Mouse (Mus musculus) hindbrain, embryonic 12.5 days (tissue): Measurements from ENCODE around the gene Ebf1. TPM values are rescaled to one million over a fixed set of nuclear protein-coding genes. Genes with fewer than 3 reads are reported as not detected.
A peak's percentile ranks its signal among the peaks of the same experiment; 100 is the strongest.

Experiments used
- ATAC-seq: fragments of 200-750 bp; cut with Nextera tagmentation; 2 replicates; pipeline ENCODE4 v1.8.0; 2017; ENCODE audit warnings: moderate TSS enrichment; ENCODE audit not compliant: low FRiP score
- H3K27ac ChIP-seq: fragments of 300-500 bp; sonication (generic); 2 replicates; pipeline ENCODE4 v1.5.1; 2016; ENCODE audit warnings: mild to moderate bottlenecking
- H3K27me3 ChIP-seq: fragments of 300-500 bp; sonication (generic); 2 replicates; pipeline ENCODE4 v1.6.1; 2016; ENCODE audit warnings: mild to moderate bottlenecking
- H3K36me3 ChIP-seq: fragments of 300-500 bp; sonication (generic); 2 replicates; pipeline ENCODE4 v1.6.1; 2016; ENCODE audit warnings: mild to moderate bottlenecking
- H3K4me1 ChIP-seq: fragments of 300-500 bp; sonication (generic); 2 replicates; pipeline ENCODE4 v1.6.1; 2016
- H3K4me2 ChIP-seq: fragments of 300-500 bp; sonication (generic); replicated peaks from 2 replicates; pipeline ENCODE4 v1.6.1; 2016; ENCODE audit warnings: mild to moderate bottlenecking
- H3K4me3 ChIP-seq: fragments of 300-500 bp; sonication (generic); 2 replicates; pipeline ENCODE4 v1.5.1; 2016; ENCODE audit warnings: mild to moderate bottlenecking
- H3K9ac ChIP-seq: fragments of 300-500 bp; sonication (generic); 2 replicates; pipeline ENCODE4 v1.6.1; 2016; ENCODE audit warnings: mild to moderate bottlenecking, moderate library complexity
- H3K9me3 ChIP-seq: fragments of 300-500 bp; sonication (generic); replicated peaks from 2 replicates; pipeline ENCODE4 v1.6.1; 2016; ENCODE audit warnings: mild to moderate bottlenecking
- WGBS: fragments of 180-500 bp; shearing (Covaris S2); methylation state at CpG from one replicate; pipeline ENCODE4 v1.1.7; 2016; 5-methylcytosine and 5-hydroxymethylcytosine counted together
- polyA plus RNA-seq: library from polyadenylated mRNA; unstranded; fragments of >200 nt; fragmentation: Nextera tagmentation; extraction: Ambion mirVana; gene quantifications from 2 replicates; pipeline ENCODE4 v1.2.1, GENCODE M21; 2016

The Ebf1 gene
- polyA plus RNA-seq, 1 experiment from 2014 or later, result 111 TPM

DNA sequence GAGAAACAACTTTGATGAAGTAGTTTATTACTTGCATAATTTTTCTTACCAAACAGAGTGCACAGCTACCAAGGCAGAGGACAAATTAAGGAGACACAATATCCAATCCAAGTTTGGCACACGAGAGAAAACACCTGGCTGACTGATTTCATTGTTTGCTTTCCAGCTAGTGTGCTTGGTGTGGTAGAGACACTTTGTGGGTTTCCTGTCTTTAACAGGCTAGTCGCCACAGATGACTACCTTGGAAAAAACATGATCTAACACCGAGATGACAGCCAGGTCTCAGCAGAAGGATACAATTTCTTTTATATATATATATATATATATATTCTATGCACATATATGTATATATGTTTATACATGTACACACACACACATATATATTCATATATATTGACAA lies 332.0 kb downstream of the Ebf1 start:
- 79% methylated on average over 3 of the region's 3 CpGs for WGBS

DNA sequence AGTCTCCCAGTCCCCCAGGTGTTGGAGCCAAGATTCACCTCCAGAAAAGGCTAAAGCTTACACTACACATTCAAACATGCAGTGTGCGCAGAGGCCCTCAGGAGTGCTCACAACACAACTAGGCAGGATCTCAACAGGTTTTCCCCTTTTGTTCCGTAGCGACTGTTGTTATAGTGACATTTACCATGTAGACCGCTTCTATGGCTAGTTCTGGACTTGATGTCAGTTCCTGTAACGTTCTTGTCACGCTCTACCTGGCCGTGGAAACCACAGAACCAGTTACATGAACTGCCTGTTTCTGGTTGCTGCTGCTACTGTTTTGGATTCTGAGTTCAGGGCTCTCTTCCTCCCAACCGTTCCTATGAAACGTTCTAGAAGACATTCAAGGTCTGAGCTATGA lies 333.2 kb downstream of the Ebf1 start:
- Histone ChIP-seq H3K9me3 (no peaks in the 10 kb centered on the region), H3K4me2 (no peak overlapping the region), H3K36me3 (no peaks in the 10 kb centered on the region), H3K27ac (no peak overlapping the region), H3K9ac (no peak overlapping the region), H3K4me1 (0 out of 2 replicates have a peak, but pooled peaks cover 6% of the 10 kb centered on the region), H3K4me3 (no peak overlapping the region), H3K27me3 (no peaks in the 10 kb centered on the region)
- 94% methylated on average over 9 of the region's 9 CpGs for WGBS
- no peak for ATAC-seq

More for the DNA sequence above, 332.0 kb downstream of the Ebf1 start:
- no peak overlapping the region for H3K4me2 ChIP-seq
- 0 out of 2 replicates have a peak, but pooled peaks cover 4% of the 10 kb centered on the region for H3K4me1 ChIP-seq
- H3K4me3 ChIP-seq, result no peak overlapping the region
- no peaks in the 10 kb centered on the region for H3K27me3 ChIP-seq
- H3K9ac ChIP-seq, result no peak overlapping the region
- H3K9me3 ChIP-seq, result no peaks in the 10 kb centered on the region
- ATAC-seq, result no peak
- no peaks in the 10 kb centered on the region for H3K36me3 ChIP-seq
- no peak overlapping the region for H3K27ac ChIP-seq

DNA sequence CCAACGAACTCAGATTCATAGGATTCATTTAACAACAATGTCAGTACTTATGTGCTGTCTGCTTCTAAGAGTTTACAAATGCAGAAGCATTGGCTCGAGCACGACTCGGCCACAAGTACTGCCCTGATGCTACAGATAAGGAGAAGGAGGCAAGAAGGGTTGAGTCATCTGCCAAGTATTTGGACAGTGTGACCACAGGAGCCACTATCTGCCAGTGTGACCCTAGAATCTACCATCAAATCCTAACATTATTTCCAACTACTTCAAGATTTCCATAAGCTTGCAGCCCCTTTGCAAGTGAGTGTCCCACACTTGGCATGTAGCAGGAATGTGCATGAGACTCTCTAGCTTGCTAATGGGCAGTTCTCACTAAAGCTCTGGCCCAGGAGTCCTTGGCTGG lies 334.4 kb downstream of the Ebf1 start:
- WGBS, result 84% methylated on average over 4 of the region's 4 CpGs
- ATAC-seq, result no peak
- Histone ChIP-seq H3K27ac (no peak overlapping the region), H3K36me3 (no peaks in the 10 kb centered on the region), H3K4me3 (no peak overlapping the region), H3K4me2 (no peak overlapping the region), H3K4me1 (0 out of 2 replicates have a peak, but pooled peaks cover 6% of the 10 kb centered on the region), H3K27me3 (no peaks in the 10 kb centered on the region), H3K9ac (no peak overlapping the region), H3K9me3 (no peaks in the 10 kb centered on the region)

DNA sequence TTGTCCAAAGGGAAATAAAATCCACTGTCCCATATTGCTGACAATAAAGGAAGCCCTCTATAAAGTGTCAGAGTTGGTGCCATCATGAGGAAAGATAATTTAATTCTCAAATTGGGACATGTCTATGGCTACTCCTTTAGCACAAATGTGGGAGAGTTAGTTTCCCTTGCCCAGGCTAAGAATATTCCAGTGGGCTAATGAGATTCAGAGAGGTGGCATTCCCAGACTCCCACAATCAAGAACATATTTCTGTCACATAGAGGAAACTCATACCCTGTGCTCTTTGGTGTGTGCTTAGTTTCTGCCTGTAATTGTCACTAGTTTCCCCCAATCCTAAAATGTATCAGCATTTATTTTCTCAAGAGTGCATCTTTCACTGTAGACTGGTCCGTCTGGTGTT lies 336.2 kb downstream of the Ebf1 start:
- Histone ChIP-seq H3K4me2 (no peak overlapping the region), H3K9ac (no peak overlapping the region), H3K4me3 (no peak overlapping the region), H3K27ac (no peak overlapping the region; the same call in 1 of the 2 replicates), H3K4me1 (0 out of 2 replicates have a peak, but pooled peaks cover 9% of the 10 kb centered on the region), H3K36me3 (no peaks in the 10 kb centered on the region), H3K27me3 (no peaks in the 10 kb centered on the region), H3K9me3 (no peaks in the 10 kb centered on the region)
- ATAC-seq, result no peak
- WGBS, result 62% methylated on average over 1 of the region's 1 CpGs

DNA sequence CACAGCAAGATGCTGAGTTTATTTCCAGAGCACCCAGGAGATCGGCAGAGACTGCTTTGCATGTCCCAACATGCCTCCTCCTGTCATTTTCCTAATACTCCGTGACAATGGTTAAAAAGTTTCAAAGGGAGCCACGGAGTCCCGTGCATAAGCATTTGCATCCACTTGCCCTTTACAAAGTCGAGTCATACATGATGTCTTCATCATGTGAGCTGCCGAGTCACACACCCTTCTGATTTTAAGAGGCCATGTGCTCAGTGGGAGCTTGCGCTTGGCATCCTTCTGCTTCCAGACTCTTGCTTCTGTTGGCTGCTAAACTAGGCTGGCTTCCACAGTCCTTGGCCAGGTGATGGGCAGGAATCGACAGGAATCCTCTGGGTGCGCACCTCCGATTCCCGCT lies 336.7 kb downstream of the Ebf1 start:
- Histone ChIP-seq H3K4me2 (no peak overlapping the region), H3K27me3 (no peaks in the 10 kb centered on the region), H3K4me1 (0 out of 2 replicates have a peak, but pooled peaks cover 9% of the 10 kb centered on the region), H3K36me3 (no peaks in the 10 kb centered on the region), H3K9ac (no peak overlapping the region), H3K27ac (no peak overlapping the region; the same call in 1 of the 2 replicates), H3K9me3 (no peaks in the 10 kb centered on the region), H3K4me3 (no peak overlapping the region)
- ATAC-seq, result no peak
- 78% methylated on average over 11 of the region's 11 CpGs for WGBS

DNA sequence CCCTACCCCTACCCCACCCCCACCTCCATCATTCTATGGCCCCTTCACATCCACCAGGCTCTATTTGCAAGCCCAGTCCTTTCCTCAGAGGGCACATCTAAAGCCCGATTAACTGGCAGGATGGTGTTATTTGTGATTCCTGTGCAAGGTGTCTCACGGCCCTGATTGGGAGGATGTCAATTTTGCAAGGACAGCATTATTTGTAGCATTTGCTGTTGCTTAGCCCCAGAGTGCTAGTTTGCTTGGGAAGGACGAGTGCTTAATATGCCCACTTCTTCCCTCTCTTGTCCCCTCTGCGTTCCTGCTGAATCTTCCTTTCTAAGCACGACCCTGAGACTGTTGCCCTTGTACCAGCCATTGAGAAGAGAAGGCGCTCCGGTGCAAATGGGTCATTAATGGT lies 337.2 kb downstream of the Ebf1 start:
- ATAC-seq, result no peak
- Histone ChIP-seq H3K4me3 (no peak overlapping the region), H3K4me2 (no peak overlapping the region), H3K36me3 (no peaks in the 10 kb centered on the region), H3K27ac (no peak overlapping the region), H3K27me3 (no peaks in the 10 kb centered on the region), H3K4me1 (0 out of 2 replicates have a peak, but pooled peaks cover 9% of the 10 kb centered on the region), H3K9me3 (no peaks in the 10 kb centered on the region), H3K9ac (no peak overlapping the region)
- WGBS, result 80% methylated on average over 7 of the region's 7 CpGs

DNA sequence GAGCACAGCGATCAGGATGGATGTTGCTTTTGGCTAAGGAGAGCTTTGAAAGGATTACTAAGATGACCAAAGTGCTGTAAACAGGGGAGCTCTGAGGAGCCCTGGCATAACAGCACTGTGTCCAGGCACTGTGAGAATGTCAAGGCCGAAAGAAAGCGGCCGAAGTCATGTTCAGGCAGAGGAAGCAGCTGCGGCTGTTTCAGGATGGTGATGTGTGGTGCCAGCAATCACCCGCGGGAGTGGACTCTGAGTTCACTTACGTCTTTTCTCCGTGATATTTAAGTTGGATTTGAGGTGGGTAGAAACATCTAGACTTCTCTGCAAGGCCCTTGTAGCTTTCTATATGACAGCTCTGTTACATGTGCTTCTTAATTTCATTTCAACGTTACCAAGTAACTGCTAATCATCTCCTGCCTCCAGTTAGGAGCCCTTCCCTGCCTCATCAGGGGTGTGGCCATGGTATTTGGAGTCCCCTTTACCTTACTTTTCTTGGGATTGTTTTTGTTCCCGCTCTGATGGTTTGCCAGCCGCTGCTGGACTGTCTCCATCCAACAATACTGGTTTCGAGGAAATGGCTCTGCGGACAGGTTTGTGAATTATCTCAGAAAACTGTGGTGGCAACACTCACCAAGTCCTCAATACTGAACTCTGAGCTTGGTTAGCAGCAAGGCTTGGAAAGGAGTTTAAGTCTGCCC lies 345.8 kb downstream of the Ebf1 start:
- Histone ChIP-seq H3K4me2 (no peak overlapping the region), H3K4me3 (no peak overlapping the region), H3K36me3 (no peaks in the 10 kb centered on the region), H3K27me3 (no peaks in the 10 kb centered on the region), H3K4me1 (no peaks in the 10 kb centered on the region), H3K9ac (no peak overlapping the region), H3K27ac (no peak overlapping the region), H3K9me3 (no peaks in the 10 kb centered on the region)
- ATAC-seq, result no peak
- WGBS, result 84% methylated on average over 14 of the region's 14 CpGs

DNA sequence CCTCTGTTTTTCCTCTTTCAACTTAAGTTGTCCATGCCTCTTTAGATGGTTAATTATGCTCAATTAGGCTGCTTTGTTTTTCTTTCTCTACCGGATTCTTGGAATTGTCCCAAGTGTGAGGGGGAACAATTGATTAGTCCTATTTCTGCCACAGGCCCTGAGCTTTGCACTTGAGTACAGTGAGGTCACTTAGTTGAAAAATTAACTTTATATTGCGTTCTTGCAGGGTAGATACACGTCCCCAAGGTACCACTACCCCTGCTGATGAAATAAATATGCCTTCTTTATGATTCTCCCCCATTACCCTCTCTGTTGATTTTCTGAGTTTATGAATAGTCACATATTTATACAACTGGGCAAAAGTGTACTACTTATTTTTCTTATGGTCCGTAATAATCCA lies 351.9 kb downstream of the Ebf1 start:
- 72% methylated on average over 4 of the region's 4 CpGs for WGBS
- Histone ChIP-seq H3K4me3 (no peak overlapping the region), H3K27ac (no peak overlapping the region), H3K36me3 (no peaks in the 10 kb centered on the region), H3K9me3 (no peaks in the 10 kb centered on the region), H3K4me1 (no peaks in the 10 kb centered on the region), H3K9ac (no peak overlapping the region), H3K27me3 (no peaks in the 10 kb centered on the region), H3K4me2 (no peak overlapping the region)
- no peak for ATAC-seq

DNA sequence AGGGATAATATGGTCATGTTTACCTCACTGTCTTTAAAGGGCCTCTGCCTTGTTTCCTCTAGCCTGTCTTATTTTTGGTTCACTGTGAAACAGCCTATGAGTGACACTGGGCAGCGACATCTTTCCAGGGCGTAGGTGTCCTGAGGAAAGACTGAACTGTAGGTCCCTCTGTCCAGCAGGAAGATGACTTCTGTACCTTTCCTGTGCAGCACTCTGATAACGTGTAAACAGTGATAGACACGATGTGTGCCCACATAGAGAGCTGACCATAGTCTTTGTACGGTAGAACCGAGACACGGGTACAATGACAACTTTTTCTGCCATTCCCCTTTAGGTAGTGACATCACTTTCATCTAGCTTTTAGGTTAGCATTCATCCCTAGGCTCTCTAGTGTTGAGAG lies 357.2 kb downstream of the Ebf1 start:
- Histone ChIP-seq H3K4me2 (no peak overlapping the region), H3K4me3 (no peak overlapping the region), H3K27ac (no peak overlapping the region), H3K36me3 (no peaks in the 10 kb centered on the region), H3K9ac (no peak overlapping the region), H3K4me1 (peaks cover 35% of the 10 kb centered on the region), H3K9me3 (no peaks in the 10 kb centered on the region), H3K27me3 (no peaks in the 10 kb centered on the region)
- ATAC-seq, result no peak
- WGBS, result 92% methylated on average over 7 of the region's 7 CpGs

DNA sequence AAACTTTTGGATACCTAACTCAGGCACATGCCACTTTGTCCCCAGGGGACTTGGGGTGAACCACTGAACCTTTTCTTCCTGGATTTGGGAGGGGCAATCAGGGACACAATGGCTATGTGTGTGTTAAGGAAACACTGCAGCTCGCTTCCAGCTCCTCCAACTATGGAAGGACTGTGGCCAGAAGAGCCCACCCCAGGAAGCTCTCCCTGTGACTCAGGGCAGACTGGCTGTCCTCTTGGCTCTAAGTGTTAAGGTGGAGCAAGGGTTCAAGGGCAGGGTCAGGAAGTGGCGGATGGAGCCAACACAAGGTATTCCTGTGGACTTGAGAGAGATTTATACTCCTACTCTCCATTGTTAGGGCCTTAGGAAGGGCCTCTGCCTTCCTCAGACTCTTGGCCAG lies 358.0 kb downstream of the Ebf1 start:
- H3K9ac ChIP-seq, result no peak overlapping the region
- WGBS, result 57% methylated on average over 2 of the region's 2 CpGs

DNA sequence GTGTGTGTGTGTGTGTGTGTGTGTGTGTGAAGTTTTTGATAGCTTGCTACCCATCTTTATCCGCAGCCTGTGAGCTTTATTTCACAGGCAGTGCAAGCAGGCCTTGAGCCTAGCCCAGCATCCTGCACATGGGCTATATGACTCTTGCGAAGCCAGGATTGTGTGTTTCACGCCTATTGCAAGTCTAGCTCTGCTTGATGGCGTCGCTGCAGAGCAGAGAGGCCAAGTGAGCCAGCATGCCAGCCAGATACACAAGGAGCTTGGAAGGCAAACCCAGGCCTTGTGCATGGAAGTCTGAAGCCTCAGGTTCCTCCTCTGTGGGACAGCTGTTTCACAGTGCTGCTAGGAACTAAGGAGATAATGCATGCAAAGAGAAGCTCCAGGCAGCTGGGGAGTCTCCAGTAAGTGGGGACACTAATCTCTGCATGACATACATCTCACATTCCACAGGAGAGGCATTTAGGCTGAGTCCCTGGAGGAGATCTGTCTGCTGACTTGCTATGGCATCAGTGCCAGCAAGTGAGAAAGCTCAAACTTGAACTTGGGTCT lies 359.2 kb downstream of the Ebf1 start:
- peak overlapping the region; percentile 58 for H3K27ac ChIP-seq
- no peak for ATAC-seq

More for the DNA sequence above, 358.0 kb downstream of the Ebf1 start:
- H3K9me3 ChIP-seq, result no peaks in the 10 kb centered on the region
- ATAC-seq, result no peak
- H3K4me2 ChIP-seq, result no peak overlapping the region
- H3K27ac ChIP-seq, result no peak overlapping the region
- H3K4me1 ChIP-seq, result peaks cover 39% of the 10 kb centered on the region
- no peak overlapping the region for H3K4me3 ChIP-seq
- no peaks in the 10 kb centered on the region for H3K36me3 ChIP-seq
- no peaks in the 10 kb centered on the region for H3K27me3 ChIP-seq

DNA sequence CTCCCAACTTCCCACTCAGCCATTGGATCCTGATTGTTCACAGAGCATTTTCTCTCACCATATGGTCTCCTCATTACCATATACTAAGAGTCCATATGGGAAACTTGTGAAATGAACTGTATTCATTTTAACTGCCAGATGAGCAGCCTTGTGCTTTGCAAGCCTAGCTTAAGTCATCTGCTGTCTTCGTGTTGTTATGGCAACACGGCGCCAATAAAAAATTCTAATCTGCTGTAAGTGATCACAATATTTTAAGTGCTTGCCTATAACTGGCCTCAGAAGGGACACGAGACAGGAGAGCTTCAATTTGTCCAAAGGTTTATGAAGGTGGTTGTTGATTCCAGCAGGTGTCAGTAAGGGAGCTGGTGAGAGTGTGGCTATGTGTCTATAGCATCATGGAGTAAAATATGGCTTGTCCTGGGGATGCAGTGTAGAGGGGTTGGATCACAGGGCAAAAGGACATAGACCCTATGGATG lies 360.8 kb downstream of the Ebf1 start:
- H3K27me3 ChIP-seq, result no peaks in the 10 kb centered on the region
- no peaks in the 10 kb centered on the region for H3K36me3 ChIP-seq
- no peaks in the 10 kb centered on the region for H3K9me3 ChIP-seq
- peak; percentile 72 for ATAC-seq
- peaks cover 49% of the 10 kb centered on the region for H3K4me1 ChIP-seq
- no peak overlapping the region for H3K4me3 ChIP-seq
- H3K4me2 ChIP-seq, result no peak overlapping the region
- 0 out of 2 replicates have a peak overlapping the region, but pooled peaks have one; percentile 1 for H3K27ac ChIP-seq
- 70% methylated on average over 4 of the region's 4 CpGs for WGBS
- H3K9ac ChIP-seq, result no peak overlapping the region

More for the DNA sequence above, 359.2 kb downstream of the Ebf1 start:
- Histone ChIP-seq H3K27me3 (no peaks in the 10 kb centered on the region), H3K4me2 (no peak overlapping the region), H3K9ac (no peak overlapping the region), H3K9me3 (no peaks in the 10 kb centered on the region), H3K4me3 (no peak overlapping the region), H3K4me1 (peaks cover 39% of the 10 kb centered on the region), H3K36me3 (no peaks in the 10 kb centered on the region)
- 73% methylated on average over 5 of the region's 5 CpGs for WGBS

DNA sequence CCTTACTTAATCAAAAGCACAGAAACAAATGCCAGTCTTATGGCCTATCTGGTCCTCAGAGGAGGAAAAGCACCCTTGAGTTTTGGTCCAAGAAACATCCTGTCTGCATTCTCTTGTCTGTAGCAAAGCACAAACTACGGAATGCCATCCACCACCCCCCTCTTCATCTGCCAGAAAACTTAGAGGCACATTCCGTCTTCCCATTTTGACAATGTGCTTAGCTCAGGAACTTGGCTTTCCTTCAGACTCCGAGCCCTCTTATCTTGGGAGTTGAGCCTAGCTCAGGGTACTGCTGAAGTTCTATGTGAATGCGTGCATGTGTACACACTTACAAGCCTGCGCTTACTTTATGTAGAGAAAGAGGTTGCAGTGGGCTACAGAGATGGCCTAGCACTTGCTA lies 362.3 kb downstream of the Ebf1 start:
- peaks cover 54% of the 10 kb centered on the region for H3K4me1 ChIP-seq
- WGBS, result 88% methylated on average over 5 of the region's 5 CpGs
- no peak overlapping the region for H3K4me2 ChIP-seq
- H3K9ac ChIP-seq, result no peak overlapping the region
- no peaks in the 10 kb centered on the region for H3K9me3 ChIP-seq
- no peak for ATAC-seq
- no peaks in the 10 kb centered on the region for H3K27me3 ChIP-seq
- H3K36me3 ChIP-seq, result no peaks in the 10 kb centered on the region
- no peak overlapping the region for H3K4me3 ChIP-seq
- no peak overlapping the region for H3K27ac ChIP-seq
